Mouse (Mus musculus) urinary bladder, postnatal 14 days (tissue): ENCODE data around the gene Tmem144.

Experiments used
- DNase-seq: peaks from one replicate; pipeline ENCODE4 v3.0.0; 2021; ENCODE audit warnings: low spot score

Gene Tmem144

DNA sequence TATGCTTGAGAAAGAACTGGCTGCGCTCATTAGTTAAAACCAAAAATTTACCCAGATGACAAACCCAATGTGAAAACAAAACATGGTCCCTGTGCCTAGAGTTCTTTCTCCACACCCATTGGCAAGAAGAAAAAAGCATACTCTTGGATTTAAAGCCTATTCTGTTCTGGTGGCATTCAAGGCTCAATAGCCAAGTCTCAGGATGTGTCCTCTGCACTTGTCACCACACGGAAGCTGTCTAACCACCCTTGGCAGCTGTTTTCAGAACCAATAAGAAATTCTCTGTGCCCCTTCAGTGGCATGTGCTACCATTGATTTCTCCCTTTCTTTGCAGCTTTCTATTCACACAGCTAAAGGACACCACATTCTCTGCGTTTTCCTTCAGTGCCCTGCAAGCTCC lies 5.6 kb upstream of the Tmem144 start:
- DNase-seq, result no peak

DNA sequence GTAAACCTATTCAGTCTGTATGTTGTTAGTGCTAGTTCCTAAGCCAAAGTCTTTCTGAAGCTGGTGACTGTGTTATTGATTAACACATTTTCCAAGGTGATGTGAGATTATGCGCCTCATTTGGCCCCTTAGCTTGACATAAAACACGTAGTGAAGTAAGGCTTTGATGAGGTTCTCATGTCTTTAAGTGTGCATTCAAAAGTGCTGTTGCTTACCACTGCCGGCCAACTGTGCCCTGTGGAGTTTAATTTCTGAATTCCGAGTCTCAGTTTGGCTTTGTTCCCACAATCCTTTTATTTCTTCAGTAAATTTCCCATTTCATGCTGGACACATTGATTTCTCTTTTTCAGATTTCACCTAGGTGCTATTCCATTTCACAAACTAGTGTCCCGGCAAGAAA lies 5.2 kb upstream of the Tmem144 start:
- DNase-seq, result no peak

DNA sequence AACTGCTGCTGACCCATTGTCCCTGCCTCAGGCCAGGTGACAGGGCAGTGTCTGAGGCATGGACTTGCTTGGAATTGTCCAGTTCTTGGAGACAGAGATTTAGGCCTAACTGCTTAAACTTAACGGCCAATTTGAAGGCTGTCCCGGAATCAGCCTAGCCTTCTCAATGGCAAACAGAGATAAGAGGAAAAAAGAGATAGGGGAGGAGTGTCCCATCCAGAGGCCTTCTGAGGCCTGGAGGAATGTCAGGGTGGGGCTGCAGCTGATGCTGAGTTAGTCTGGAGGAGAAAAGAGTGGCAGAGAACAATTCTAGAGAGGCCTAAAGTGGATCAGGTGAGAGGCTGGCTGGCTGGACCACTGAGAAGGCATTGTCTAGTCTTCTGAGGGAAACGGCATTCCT lies 465 bp downstream of the Tmem144 start:
- DNase-seq, result no peak

DNA sequence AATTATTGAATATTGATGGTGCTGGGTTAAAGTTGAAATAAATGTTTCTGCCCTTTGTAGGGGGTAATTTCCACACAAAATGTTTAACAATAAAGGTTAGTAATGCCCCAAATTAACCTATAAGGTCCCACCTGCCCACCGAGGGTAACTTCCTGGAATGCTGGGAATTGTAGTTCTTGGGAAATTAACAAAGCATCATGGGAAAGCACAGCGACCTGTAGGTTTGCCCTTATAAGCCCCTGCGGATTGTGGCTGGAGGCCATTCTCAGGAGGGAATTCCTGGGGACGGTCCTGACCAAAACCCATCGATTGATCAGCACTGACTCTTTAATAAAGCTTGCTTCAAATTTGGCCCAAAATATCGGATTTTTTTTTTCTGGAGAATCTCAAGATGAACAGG lies 1.9 kb downstream of the Tmem144 start:
- DNase-seq, result no peak

DNA sequence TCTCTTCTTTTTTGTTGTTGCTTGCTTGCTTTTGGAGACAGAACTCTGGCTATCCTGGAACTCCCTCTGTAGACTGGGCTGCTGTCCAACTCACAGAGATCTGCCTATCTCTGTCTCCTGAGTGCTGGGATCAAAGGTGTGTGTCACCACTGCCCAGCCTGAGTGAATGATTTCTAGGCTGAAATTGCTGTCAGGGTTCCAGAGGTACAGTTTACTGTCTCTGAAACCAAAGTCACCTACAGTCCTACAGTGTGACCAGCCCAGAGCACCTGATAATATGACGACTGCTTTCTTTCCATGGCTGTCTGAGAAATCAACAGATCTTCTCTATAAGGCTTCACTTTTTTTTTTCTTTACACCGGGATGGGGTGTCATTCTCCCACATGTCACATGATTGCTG lies 3.0 kb downstream of the Tmem144 start:
- no peak for DNase-seq

DNA sequence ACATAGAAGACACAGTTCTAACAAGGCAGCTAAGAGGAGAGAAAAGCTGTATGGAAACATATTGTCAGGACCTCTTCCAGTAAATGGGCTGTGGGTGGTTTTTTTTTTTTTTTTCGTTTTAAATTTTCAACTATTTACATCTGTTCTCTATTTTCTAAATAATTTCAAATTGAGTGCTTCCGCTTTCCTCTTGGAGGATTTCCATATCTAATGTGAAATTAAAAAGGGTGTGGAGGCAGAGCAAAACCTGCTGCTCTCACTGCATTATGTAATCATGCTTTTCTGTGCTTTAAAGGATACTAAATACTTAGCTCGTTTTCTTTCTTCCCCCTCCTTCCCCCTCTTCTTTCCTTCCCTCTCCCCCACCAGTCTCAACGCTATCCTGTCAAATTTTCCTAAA lies 3.7 kb downstream of the Tmem144 start:
- DNase-seq, result no peak

DNA sequence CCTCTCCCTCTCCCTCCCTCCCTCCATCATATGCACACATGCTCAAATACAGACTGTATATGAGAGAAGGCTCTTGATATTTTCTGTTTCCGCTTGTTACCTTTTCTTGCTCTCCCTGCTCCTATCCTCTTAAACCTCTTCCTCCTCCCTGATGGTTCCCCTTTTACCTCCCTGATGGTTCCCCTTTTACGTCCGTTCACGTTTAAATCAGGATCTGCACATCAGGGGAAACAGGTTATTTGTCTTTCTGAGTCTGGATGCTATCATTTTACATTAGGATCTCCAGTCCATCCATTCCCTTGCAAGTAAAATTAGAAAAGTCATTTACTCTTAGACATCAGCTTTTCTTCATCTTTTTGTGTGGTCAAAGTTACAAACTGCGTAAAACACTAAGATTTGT lies 5.9 kb downstream of the Tmem144 start:
- no peak for DNase-seq

DNA sequence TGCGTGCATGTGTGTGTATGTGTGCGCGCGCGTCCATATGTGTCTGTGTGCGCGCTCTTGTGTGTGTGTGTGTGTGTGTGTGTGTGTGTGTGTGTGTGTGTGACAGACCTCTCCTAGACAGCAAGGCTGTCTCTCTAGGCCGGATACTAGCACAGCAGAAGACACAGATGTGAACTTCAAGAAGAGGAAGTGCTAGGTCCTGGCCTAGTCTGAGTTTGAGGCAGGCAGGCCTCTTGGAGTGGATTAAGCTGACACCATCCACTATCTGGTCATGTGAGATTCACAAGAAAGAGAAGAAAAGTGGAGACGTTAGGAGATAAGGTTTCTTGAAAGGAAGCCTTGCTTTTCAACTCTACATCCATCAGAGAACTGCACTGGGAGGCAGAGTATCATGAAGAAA lies 8.6 kb downstream of the Tmem144 start:
- no peak for DNase-seq

DNA sequence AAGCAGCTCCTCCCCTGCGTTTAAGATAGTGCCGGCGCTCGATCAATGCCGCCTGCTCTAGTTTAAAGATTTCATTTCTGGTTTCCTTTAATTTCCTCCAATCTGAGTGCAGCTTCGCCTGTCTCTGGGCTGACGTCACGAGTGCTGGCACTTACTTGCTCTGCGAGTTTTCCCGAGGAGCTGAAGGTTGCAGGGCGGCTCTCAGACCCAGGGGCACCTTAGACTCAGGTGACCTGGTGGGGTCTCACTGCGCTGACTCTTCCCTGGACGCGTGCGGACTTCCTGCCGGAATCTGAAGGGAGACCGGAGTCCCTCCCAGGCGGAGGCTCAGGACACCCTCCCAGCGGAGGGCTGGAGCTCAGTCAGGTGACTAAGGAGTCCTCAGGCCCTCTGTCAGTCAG lies 10.0 kb downstream of the Tmem144 start:
- DNase-seq, result peak; percentile 72

DNA sequence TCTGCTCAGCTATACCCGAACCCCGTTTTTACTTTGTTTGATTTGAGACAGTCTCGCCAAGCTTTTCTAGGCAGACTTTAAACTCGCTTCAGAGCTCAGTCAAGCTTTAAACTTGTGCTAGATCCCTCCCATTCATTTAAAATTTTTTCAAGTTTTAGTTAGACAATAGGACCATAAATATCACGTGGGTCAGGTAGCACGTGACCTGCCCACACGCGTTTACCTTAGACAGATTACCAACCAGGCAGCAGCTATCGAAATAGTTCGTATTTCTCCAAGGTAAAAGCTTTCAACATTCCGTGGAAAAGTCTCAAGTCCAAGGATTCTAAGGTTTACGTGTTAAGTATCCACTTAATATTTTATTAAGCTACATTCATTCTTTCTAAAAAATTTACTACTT lies 10.4 kb downstream of the Tmem144 start:
- DNase-seq, result peak; percentile 72

DNA sequence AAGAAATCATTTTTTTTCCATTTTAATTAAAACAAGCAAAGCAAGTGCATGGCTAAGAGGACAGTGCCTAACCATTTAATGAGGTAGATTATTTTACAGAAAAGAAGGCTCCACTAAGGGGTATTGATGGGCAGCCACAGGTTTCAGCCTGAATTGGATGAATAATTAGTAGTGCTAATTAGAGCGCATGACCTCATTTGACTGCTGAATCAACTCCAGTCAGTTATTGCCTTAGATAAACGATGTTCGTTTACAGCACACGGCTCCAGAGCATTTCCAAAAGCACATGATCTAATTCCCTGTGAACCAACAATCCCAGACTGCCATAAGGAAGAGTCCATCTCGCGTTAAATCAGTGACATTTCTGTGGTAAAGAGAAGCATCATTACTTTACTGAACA lies 11.1 kb downstream of the Tmem144 start:
- no peak for DNase-seq

DNA sequence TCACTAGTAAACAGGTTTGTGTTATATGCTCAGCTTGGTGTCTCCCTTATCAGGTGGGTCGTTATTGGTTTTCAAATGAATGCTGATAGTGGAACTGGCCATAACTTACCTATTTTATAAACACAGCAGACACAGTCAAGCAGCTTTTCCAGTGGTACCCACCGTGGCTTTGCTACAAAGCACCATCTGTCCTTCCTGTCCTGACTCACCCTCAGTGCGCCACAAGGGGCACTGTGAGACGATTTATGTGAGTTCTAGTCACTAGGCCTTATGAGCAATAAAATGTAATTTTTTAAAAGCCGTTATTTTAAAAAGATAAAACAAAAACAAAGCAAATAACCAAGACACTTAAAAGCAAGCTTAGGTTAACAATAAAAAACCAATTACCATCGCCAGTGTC lies 13.8 kb downstream of the Tmem144 start:
- DNase-seq, result no peak

DNA sequence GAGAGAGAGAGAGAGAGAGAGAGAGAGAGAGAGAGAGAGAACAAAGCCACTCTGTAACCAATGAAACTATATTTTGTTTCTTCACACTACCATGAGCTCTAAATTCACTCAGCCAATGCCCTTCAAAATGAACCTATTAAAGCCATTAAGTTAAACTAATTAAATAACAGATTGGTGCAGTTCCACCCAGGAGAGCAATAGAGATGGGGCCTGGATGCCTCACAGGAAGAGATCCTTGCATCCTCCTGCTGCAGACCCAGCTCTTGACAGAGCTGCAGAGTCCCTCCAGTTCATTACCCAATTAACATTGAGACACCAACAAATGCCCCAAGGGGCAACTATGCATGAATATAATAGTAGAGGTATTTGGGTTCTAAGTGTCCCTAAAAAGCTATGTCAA lies 23.3 kb downstream of the Tmem144 start:
- DNase-seq, result no peak

DNA sequence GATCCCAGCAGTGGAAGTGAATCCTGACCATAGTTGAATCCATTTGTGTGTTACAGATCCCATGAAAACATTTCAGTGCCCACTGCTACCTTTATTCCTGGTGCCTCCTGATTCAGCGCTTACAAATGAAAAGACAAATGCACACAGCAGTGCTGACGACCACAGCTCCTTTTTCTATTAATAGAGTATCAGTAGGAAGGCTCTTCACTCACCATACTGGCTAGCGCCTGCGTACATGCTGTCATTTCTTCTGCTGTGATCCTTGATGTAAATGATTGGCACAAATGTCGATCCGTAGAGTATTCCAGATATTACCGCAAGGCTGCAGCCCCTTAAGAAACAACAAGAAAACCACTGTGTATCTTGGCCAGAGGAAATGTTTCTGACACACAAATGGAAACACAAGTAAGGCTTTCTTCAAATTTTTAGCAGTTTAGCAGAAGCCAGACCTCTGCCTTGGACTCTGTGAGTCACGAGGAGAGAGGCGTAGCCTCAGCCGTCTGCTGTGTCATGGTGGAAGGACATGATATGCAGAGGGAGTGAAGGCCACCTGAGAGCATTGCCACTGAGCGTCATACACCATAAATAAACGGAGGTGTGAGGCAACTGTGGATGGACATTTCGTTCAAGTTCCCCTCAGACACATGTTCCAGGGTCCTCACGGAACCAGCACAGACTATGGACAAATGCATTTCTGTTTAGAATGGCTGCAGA lies 27.3 kb downstream of the Tmem144 start:
- DNase-seq, result no peak

DNA sequence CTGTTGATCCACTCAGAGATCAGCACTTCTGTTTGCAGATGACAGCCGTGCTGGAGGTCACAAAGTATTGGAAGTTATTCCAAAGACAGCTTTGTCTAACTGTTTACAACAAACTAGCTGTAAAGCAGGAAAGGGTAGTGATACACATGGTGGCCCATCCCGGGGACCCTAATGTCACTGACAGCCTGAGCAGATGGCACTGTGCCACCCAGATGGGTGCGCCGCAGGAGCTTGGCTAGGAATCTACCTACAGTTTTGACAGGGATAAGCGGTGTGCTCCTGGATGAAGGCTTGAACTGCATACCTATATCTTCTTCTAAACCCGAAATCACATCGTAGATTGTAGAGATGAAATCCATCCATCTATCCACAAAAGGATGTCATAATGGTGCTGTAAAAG lies 29.4 kb downstream of the Tmem144 start:
- DNase-seq, result no peak

DNA sequence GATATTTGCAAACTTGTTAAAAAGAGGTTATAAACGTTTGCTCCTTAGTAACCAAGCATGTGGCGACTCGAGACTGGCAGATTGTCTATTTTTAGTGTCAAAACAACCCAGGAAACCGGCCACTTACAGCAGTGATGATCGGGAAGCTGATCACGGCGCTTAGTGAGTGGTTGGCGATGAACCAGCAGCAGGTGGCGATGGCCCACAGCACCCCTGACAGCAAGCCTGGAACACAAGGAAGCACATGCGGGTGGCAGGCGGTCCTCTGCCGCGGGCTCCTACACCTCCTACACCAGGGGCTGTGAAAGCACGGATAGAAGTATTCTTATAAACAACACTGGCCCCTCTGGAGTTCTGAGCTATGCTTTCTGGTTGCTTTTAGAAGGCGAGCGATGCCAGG lies 31.4 kb downstream of the Tmem144 start:
- no peak for DNase-seq

DNA sequence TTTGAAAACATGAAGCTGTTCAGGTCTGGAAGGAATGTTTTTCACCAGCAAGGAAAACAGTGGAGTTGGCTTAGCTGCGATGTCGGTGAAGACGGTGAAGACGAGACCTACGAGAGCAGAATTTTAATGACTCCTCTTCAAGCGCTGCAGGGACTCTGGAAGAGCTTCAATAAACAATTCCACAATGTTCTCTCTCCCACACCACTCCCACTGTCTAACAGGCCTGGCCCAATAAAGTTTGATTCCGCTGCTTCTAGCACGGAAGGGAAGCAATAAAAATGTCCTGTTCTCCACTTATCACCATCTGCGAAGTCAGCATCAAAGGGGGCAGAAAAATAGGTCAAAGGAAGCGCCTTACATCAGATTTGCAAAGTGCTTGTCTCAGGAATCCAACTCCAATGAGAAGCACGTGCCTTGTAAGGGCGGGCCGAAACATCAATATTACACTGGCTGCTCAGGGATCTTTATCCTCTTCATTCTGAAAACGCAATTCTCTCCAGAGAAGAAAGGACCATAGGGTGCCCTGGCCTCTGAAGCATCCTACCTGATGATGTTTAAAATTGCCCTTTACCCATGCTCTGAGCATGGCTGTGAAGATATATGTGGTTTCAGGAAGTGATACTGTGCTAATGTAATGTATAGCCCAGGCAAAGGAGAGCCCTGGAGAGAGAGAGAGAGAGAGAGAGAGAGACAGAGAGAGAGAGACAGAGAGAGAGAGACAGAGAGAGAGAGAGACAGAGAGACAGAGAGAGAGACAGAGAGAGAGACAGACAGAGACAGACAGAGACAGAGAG lies 34.2 kb downstream of the Tmem144 start:
- DNase-seq, result peak; percentile 18

DNA sequence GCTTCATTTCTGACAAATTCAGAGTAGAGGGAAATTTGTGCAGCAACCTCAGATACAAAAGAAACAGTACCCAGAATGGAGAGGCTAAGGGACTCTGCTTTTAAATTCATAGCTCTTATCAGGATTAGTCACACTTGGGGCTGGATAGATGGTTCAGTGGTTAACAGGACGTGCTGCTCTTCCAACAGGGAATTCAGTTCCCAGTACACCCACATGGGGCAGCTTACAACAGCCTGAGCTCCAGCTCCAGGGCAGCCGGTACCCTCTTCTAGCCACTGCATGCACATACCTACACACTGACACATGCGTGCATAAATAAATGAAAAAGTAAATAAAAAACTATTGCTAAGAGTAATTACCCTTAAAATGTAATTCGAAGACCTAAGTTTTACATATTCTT lies 36.3 kb downstream of the Tmem144 start:
- no peak for DNase-seq

DNA sequence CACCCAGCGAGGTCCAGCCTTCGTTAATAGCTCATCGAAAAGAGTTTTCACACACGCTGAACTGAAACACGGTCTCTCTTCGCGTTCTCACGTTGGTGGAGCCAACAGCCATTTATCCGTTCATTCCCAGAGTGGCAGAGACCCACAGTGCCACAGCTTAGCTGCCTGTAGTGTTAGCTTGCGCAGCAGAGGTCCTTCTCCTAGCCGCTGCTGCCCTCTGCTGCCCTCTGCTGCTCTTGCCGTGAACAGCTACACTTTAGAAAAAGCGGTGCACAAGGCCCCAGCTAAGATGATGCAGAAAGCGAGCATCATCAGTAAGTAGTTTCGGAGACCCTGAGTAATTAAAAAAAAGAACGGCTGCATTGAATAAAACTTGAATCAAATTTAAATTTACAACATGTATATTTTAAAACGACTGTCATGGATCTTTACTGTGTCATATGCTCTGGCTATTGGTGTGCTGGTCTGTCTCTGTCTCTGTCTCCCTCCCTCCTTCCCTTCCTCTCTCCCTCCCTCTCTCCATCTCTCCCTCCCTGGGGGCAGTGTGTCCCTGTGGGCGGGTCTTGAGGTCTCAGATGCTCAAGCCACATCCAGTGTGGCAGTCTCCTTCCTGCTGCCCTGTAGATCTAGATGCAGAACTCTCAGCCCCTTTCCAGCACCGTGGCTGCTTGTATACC lies 38.6 kb downstream of the Tmem144 start:
- peak; percentile 66 for DNase-seq

DNA sequence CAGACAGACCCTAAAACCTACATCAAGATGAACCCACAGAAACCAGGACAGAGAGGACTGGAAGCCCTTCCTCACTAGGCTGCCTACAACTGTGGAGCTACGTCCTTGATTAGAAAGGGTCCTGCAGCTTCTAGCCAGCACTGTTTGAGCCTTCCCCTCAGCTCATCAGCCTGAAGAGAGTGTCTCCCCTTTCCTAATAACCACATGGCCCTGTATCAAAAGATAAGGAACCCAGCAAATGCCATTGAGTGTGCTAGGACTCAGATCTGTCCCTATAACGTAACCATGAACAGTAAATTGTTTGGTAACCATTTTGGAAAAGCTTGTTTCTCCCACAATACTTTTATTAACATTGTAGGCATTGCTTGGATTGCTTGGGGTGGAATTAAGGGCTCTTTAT lies 40.5 kb downstream of the Tmem144 start:
- DNase-seq, result no peak

DNA sequence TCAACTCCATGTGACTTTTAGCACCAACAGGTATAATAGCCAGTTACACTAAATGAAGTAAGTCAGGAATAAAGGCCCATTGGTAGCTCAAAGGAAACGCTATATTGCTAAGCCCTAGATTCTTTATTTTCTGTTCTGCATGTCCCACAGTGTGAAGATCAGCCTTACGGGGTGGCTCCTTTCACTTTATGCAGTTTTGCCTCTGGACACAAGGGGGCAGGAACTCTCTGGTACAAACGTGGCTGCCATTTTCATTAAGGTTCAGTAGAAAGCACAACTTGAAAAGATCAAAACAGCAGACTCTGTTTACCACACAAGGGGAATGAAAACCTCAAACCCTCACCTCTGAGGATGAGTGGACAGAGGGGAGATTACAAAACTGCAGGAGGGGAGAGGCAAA lies 40.9 kb downstream of the Tmem144 start:
- DNase-seq, result peak; percentile 11

DNA sequence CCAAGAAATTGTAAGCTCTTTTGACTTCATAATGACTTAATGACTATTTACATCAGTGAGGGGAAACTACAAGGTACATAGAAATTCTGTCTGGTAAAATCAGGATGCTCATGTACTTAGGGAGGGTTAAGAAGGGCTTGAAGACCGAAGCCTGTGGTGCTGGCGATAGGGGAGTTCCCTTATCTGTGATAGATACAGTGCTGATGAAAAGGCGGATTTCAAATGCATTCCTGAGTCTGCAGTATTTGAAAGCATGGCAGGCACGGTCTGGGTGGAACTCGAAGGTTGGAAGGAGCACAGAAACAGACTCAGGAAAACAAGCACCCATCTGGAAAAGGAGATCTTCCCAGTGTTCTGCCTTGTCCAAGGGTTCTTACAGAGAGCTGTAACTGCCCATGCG lies 42.0 kb downstream of the Tmem144 start:
- DNase-seq, result no peak

DNA sequence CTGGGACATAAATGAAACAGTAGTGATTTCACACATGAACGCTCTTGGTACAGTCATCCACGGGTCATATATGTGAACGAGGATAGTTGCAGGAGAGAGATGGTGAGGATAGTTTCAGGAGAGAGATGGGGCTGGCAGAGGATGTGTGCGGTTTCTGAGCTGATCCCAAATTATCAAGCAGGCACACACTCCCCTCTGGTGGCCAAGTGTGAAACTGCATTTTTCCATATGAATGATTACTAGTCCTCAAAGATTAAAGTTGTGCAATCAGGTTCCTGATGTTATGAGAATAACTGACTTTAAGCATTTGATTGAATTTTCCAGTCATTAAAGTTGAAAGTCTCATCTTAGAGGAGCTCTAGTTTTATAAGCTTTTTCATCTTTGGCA lies 43.4 kb downstream of the Tmem144 start:
- peak; percentile 59 for DNase-seq
